Mouse (Mus musculus) midbrain, embryonic 12.5 days (tissue): Measurements from ENCODE around the gene Smyd5. TPM values are rescaled to one million over a fixed set of nuclear protein-coding genes. Genes with fewer than 3 reads are reported as not detected.
A peak's percentile ranks its signal among the peaks of the same experiment; 100 is the strongest.

Experiments
- ATAC-seq: fragments of 200-750 bp; cut with Nextera tagmentation; 2 replicates; pipeline ENCODE4 v1.8.0; 2017; ENCODE audit warnings: low read depth, moderate TSS enrichment, moderate library complexity; ENCODE audit not compliant: low FRiP score
- H3K27ac ChIP-seq: fragments of 300-500 bp; sonication (generic); replicated peaks from 2 replicates; pipeline ENCODE4 v1.5.1; 2016; ENCODE audit warnings: mild to moderate bottlenecking
- H3K27me3 ChIP-seq: fragments of 300-500 bp; sonication (generic); 2 replicates; pipeline ENCODE4 v1.6.1; 2016; ENCODE audit warnings: mild to moderate bottlenecking
- H3K36me3 ChIP-seq: fragments of 300-500 bp; sonication (generic); 2 replicates; pipeline ENCODE4 v1.6.1; 2016
- H3K4me1 ChIP-seq: fragments of 300-500 bp; sonication (generic); 2 replicates; pipeline ENCODE4 v1.6.1; 2016
- H3K4me2 ChIP-seq: fragments of 300-500 bp; sonication (generic); replicated peaks from 2 replicates; pipeline ENCODE4 v1.6.1; 2016; ENCODE audit warnings: mild to moderate bottlenecking, moderate library complexity
- H3K4me3 ChIP-seq: fragments of 300-500 bp; sonication (generic); 2 replicates; pipeline ENCODE4 v1.5.1; 2016; ENCODE audit warnings: mild to moderate bottlenecking
- H3K9ac ChIP-seq: fragments of 300-500 bp; sonication (generic); replicated peaks from 2 replicates; pipeline ENCODE4 v1.6.1; 2016; ENCODE audit warnings: mild to moderate bottlenecking, moderate library complexity
- H3K9me3 ChIP-seq: fragments of 300-500 bp; sonication (generic); 2 replicates; pipeline ENCODE4 v1.6.1; 2016; ENCODE audit warnings: mild to moderate bottlenecking
- WGBS: fragments of 180-500 bp; shearing (Covaris S2); methylation state at CpG from one replicate; pipeline ENCODE4 v1.1.7; 2016; 5-methylcytosine and 5-hydroxymethylcytosine counted together
- polyA plus RNA-seq: library from polyadenylated mRNA; unstranded; fragments of >200 nt; fragmentation: Nextera tagmentation; extraction: Ambion mirVana; gene quantifications from 2 replicates; pipeline ENCODE4 v1.2.1, GENCODE M21; 2016

Gene Smyd5
- polyA plus RNA-seq, 1 experiment from 2014 or later, result 54.8 TPM

DNA sequence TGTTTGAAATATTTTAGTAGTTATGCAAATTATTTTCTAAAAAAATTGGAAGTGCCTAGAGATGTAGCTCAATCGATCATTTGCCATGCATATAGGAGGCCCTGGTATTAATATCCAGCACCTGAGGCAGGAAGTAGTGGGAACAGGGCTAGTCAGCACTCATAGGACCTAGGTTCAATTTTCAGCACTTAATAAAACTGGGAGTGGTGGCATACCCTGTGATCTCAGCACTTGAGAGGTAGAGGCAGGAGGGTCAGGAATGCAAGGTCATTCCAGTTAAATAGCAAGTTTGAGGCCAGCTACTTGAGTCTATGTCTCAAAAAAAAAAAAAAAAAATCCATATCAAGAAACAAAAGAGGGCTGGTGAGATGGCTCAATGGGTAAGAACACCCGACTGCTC, 12.6 kb upstream of the Smyd5 start:
- no peak overlapping the region for H3K27ac ChIP-seq
- H3K4me2 ChIP-seq, result no peak overlapping the region
- no peaks in the 10 kb centered on the region for H3K9me3 ChIP-seq
- no peak overlapping the region for H3K9ac ChIP-seq
- peaks cover 15% of the 10 kb centered on the region for H3K27me3 ChIP-seq
- no peak for ATAC-seq
- H3K36me3 ChIP-seq, result no peaks in the 10 kb centered on the region
- no peak overlapping the region for H3K4me3 ChIP-seq
- 90% methylated on average over 2 of the region's 2 CpGs for WGBS
- H3K4me1 ChIP-seq, result peaks cover 7% of the 10 kb centered on the region; the same call in 1 of the 2 replicates

DNA sequence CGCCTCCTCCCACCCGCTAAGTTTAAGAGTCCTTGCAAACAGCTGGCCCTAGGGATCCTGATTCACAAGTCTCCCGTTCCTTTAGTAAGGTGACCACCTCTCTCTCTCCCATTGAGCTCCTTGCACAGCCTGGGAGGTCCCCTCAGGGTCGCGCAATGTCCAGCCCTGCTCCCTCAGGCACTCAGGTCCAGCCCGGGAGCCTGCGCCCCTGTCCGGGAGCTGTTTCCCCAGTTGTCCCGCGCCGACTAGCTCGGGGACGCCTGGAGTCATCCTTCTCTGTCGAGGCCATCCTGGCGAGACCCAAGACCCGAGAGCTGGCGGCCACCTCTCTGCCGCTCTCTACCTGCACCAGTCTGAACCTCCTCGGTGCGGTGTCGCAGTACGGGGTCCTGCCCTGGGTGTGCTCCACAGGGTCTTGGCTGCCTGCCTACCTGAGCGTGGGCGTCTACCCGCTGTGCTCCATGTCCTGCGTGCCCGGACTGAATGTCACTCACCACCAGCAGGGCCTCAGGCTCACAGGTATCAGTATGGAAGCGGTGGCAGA, 7.9 kb upstream of the Smyd5 start, which contains the start of gene Noto:
Noto (plus strand) TSS at position 51 of the 544 bp plus-strand sequence.
- Histone ChIP-seq H3K4me2 (0 out of 2 replicates have a peak within 1 kb of the TSS, but pooled peaks have one; percentile 7), H3K27me3 (peaks cover 21% of the 10 kb centered on the region), H3K36me3 (no peaks in the 10 kb centered on the region), H3K4me3 (no peak within 1 kb of the TSS), H3K27ac (no peak within 1 kb of the TSS), H3K9me3 (no peaks in the 10 kb centered on the region), H3K4me1 (peaks cover 8% of the 10 kb centered on the region; the same call in 1 of the 2 replicates), H3K9ac (no peak within 1 kb of the TSS)
- ATAC-seq, result no peak
- WGBS, result 15% methylated on average over 28 of the region's 28 CpGs

- 0 out of 2 replicates have a peak, but pooled peaks cover 9% of the 10 kb centered on the region for H3K4me1 ChIP-seq
- H3K27me3 ChIP-seq, result peaks cover 4% of the 10 kb centered on the region; the same call in 1 of the 2 replicates
- peak; percentile 82; the same call in 1 of the 2 replicates for ATAC-seq
- H3K27ac ChIP-seq, result no peak overlapping the region
- H3K4me3 ChIP-seq, result peak overlapping the region; percentile 89
- H3K9me3 ChIP-seq, result no peaks in the 10 kb centered on the region
- 44% methylated on average over 8 of the region's 8 CpGs for WGBS
- H3K36me3 ChIP-seq, result no peaks in the 10 kb centered on the region
- peak overlapping the region; percentile 90 for H3K4me2 ChIP-seq
- peak overlapping the region; percentile 76 for H3K9ac ChIP-seq
Measured at GRCm38 (mm10) chr6:85431274-85431841, 431 bp upstream of the Smyd5 start.

DNA sequence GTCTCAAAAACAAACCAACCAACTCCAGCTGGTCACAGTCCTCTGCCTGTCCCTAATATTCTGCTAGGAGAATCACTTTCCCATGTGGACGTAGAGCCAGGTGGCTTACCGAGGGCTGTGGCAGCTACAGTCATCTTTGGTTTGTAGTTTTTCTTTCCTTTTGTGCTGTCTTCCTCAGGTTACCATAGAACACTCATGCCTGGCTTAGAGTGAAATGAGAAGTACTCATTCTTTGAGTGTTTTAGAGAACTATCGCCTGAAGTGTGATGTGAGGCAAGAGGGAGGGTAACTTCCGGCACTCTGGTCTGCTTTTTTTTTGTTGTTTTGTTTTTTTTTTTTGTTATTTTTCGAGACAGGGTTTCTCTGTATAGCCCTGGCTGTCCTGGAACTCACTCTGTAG, 2.1 kb downstream of the Smyd5 start:
- Histone ChIP-seq H3K4me1 (0 out of 2 replicates have a peak, but pooled peaks cover 9% of the 10 kb centered on the region), H3K27me3 (no peaks in the 10 kb centered on the region), H3K4me2 (no peak overlapping the region), H3K27ac (no peak overlapping the region), H3K9me3 (no peaks in the 10 kb centered on the region), H3K36me3 (peaks cover 10% of the 10 kb centered on the region), H3K9ac (no peak overlapping the region), H3K4me3 (no peak overlapping the region)
- ATAC-seq, result no peak
- 87% methylated on average over 5 of the region's 5 CpGs for WGBS

- H3K27me3 ChIP-seq, result no peaks in the 10 kb centered on the region
- H3K27ac ChIP-seq, result no peak overlapping the region
- no peak overlapping the region for H3K4me2 ChIP-seq
- peaks cover 33% of the 10 kb centered on the region for H3K36me3 ChIP-seq
- no peak overlapping the region for H3K4me3 ChIP-seq
- no peak overlapping the region for H3K9ac ChIP-seq
- H3K4me1 ChIP-seq, result 0 out of 2 replicates have a peak, but pooled peaks cover 9% of the 10 kb centered on the region
- no peak for ATAC-seq
- WGBS, result 92% methylated on average over 1 of the region's 1 CpGs
- H3K9me3 ChIP-seq, result no peaks in the 10 kb centered on the region
Measured at GRCm38 (mm10) chr6:85436204-85436603, 4.4 kb downstream of the Smyd5 start.

DNA sequence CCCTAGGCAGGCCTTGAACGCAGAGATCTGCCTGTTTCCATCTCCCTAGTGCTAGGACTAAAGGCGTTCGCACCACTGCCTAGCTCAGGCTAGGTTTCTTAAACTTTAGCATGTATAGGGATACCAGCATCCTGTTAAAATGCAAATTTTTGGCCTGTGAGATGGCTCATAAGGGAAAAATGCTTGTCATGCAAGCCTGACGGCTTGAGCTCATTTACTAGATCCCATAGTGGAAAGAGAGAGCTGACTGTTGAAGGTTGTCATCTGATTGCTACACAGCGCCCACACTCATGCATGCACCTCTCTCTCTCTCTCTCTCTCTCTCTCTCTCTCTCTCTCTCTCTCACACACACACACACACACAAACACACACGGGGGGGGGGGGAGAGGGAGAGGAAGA, 4.8 kb downstream of the Smyd5 start:
- no peak overlapping the region for H3K27ac ChIP-seq
- 0 out of 2 replicates have a peak, but pooled peaks cover 6% of the 10 kb centered on the region for H3K4me1 ChIP-seq
- H3K36me3 ChIP-seq, result peaks cover 38% of the 10 kb centered on the region
- 91% methylated on average over 5 of the region's 6 CpGs for WGBS
- H3K4me3 ChIP-seq, result no peak overlapping the region
- H3K4me2 ChIP-seq, result no peak overlapping the region
- no peak for ATAC-seq
- no peaks in the 10 kb centered on the region for H3K27me3 ChIP-seq
- H3K9me3 ChIP-seq, result no peaks in the 10 kb centered on the region
- no peak overlapping the region for H3K9ac ChIP-seq

DNA sequence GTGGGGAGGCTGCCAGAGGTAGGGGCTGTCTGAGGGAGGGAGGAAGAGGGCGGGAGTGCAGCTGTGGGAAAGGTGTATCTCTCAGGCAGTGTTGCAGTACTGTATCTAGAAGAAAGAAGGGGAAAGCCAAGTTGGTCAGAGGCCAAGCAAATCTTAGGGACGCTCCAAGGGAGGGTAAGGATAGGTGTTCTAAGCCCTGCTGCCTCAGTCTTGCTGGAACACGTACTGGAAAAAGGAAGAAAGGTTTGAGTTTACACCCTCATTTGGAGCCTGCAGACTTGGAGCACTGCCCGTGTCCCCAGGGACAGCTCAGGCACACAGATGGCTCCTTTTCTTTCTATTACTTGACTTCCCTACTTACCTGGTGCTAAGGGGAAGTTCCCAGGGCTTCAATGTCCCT, 9.4 kb downstream of the Smyd5 start:
- H3K4me3 ChIP-seq, result no peak overlapping the region
- no peaks in the 10 kb centered on the region for H3K9me3 ChIP-seq
- no peaks in the 10 kb centered on the region for H3K27me3 ChIP-seq
- WGBS, result 93% methylated on average over 4 of the region's 4 CpGs
- H3K27ac ChIP-seq, result no peak overlapping the region
- H3K36me3 ChIP-seq, result peaks cover 68% of the 10 kb centered on the region
- no peak overlapping the region for H3K9ac ChIP-seq
- ATAC-seq, result no peak
- H3K4me2 ChIP-seq, result no peak overlapping the region
- no peaks in the 10 kb centered on the region for H3K4me1 ChIP-seq

DNA sequence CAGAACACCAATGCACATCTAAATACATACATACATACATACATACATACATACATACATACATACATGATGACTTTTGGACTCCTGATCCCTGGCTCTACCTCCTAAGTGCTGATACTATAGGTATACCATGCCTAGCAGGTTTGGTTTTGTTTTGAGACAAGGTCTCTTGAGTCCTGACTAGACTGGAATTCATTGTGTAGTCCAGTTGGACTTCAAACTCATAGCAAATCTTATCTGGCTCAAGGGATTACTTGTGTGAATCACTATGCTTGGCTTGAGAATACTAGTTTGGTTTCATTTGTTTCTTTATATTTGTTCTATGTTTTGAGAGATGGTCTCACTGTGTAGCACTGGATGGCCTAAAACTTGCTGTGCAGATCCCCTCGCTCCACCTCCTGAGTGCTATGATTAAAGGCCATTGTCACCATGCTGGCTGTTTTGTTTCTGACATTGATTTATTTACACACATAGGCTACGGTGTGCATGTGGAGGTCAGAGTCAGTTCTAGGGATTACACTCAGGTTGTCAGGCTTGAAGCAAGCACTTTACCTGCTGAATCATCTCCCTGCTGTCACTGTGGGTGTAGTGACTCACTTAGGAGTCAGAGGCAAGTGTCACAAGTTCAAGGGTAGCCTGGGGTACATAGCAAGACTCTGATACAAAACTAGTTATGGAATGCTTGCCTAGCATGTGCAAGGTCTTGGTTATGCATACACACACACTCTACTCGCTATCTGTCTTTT, 11.9 kb downstream of the Smyd5 start:
- H3K4me3 ChIP-seq, result no peak overlapping the region
- H3K27ac ChIP-seq, result no peak overlapping the region
- H3K4me2 ChIP-seq, result no peak overlapping the region
- H3K36me3 ChIP-seq, result peaks cover 66% of the 10 kb centered on the region
- no peaks in the 10 kb centered on the region for H3K4me1 ChIP-seq
- no peak for ATAC-seq
- H3K9ac ChIP-seq, result no peak overlapping the region
- WGBS, result 88% methylated on average over 3 of the region's 3 CpGs
- no peaks in the 10 kb centered on the region for H3K9me3 ChIP-seq
- no peaks in the 10 kb centered on the region for H3K27me3 ChIP-seq

DNA sequence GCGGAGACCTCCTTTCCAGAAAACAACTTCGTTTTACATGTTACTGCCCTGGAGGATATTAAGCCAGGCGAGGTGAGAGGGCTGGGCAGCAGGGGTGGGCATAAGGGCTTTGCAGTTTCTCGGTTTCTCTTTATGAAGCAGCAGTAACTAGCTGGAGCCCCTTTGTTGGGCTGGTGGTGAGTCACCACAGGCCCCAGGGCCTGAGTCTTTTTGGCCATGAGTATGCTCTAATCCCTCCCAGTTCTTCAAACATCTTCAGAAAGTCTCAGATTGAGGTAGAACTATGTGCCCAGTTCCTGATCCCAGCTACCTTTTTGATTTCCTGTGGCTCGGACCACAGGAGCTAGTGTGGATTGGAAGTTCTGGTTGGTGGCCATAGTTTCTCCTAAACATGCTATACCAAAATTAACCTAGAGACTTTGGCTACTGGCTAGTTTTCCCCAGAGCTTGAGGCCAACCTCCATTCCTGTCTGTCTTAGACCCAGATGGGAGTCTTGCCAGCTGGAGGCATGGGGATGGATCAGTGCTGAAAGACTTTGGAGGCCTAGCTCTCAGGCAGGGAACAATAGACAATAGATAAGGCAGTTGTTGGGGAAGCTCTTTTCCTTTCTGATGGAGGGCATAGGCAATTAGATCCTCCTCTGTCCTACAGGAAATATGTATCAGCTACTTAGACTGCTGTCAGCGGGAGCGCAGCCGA, 12.6 kb downstream of the Smyd5 start:
- H3K27me3 ChIP-seq, result no peaks in the 10 kb centered on the region
- H3K27ac ChIP-seq, result no peak overlapping the region
- no peak overlapping the region for H3K9ac ChIP-seq
- no peak for ATAC-seq
- H3K4me3 ChIP-seq, result no peak overlapping the region
- WGBS, result 94% methylated on average over 8 of the region's 8 CpGs
- H3K36me3 ChIP-seq, result peaks cover 59% of the 10 kb centered on the region
- H3K4me2 ChIP-seq, result no peak overlapping the region
- H3K9me3 ChIP-seq, result no peaks in the 10 kb centered on the region
- no peaks in the 10 kb centered on the region for H3K4me1 ChIP-seq

- H3K27ac ChIP-seq, result no peak overlapping the region
- WGBS, result 78% methylated on average over 5 of the region's 5 CpGs
Measured at GRCm38 (mm10) chr6:85445286-85445685, 13.5 kb downstream of the Smyd5 start.

DNA sequence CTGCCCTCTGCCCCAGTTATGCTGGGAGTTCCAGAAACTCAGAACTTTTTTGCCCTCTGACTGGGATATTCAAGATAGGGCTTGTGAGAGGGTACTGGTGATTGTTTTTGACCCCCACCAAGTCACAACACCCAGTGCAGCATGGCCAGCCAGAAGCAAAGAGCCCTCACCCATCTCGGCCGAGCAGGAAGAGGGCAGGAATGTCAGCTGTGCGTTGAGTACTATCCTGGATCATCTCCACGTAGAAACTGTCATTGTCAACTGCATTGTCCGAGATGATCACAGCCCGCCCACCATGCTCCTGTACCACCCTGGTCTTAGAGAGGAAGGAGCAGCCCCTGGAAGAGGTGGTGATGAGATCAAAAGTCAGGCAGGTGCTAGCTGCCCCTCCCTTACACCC, 15.6 kb downstream of the Smyd5 start:
- Histone ChIP-seq H3K4me1 (peaks cover 6% of the 10 kb centered on the region; the same call in 1 of the 2 replicates), H3K9me3 (no peaks in the 10 kb centered on the region), H3K36me3 (peaks cover 30% of the 10 kb centered on the region), H3K27me3 (no peaks in the 10 kb centered on the region), H3K9ac (no peak overlapping the region), H3K4me2 (no peak overlapping the region), H3K27ac (no peak overlapping the region), H3K4me3 (no peak overlapping the region)
- 89% methylated on average over 6 of the region's 6 CpGs for WGBS
- no peak for ATAC-seq

More at GRCm38 (mm10) chr6:85445286-85445685, 13.5 kb downstream of the Smyd5 start:
- H3K27me3 ChIP-seq, result no peaks in the 10 kb centered on the region
- 0 out of 2 replicates have a peak, but pooled peaks cover 1% of the 10 kb centered on the region for H3K4me1 ChIP-seq
- no peaks in the 10 kb centered on the region for H3K9me3 ChIP-seq
- H3K36me3 ChIP-seq, result peaks cover 50% of the 10 kb centered on the region
- no peak overlapping the region for H3K4me2 ChIP-seq
- no peak overlapping the region for H3K4me3 ChIP-seq
- ATAC-seq, result no peak
- H3K9ac ChIP-seq, result no peak overlapping the region
